Mouse (Mus musculus): ENCODE measurements around the gene Aff1. TPM values are rescaled to one million over a fixed set of nuclear protein-coding genes. Genes with fewer than 3 reads are reported as not detected.

Gene Aff1
- polyA plus RNA-seq, 1 experiment from 2014 or later: 6.7 TPM

- H3K4me3 ChIP-seq: no peak overlapping the region
- peaks cover 9% of the 10 kb centered on the region for H3K4me1 ChIP-seq
- WGBS: 72% methylated on average over 5 of the region's 5 CpGs
- ATAC-seq (ENCODE audit: borderline replicate concordance, extremely low read depth, low FRiP score, low TSS enrichment): no peak
- H3K36me3 ChIP-seq: no peaks in the 10 kb centered on the region
- H3K27me3 ChIP-seq: peaks cover 15% of the 10 kb centered on the region
- no peak overlapping the region for H3K9ac ChIP-seq
- H3K4me2 ChIP-seq: no peak overlapping the region
- H3K9me3 ChIP-seq: no peaks in the 10 kb centered on the region
- H3K27ac ChIP-seq: no peak overlapping the region
Measured at GRCm38 (mm10) chr5:103697875-103698491, 5.8 kb downstream of the Aff1 start.

- Histone ChIP-seq H3K4me1 (peaks cover 3% of the 10 kb centered on the region; the same call in 1 of the 2 replicates), H3K4me2 (no peak overlapping the region), H3K27me3 (peaks cover 9% of the 10 kb centered on the region), H3K9me3 (no peaks in the 10 kb centered on the region), H3K36me3 (no peaks in the 10 kb centered on the region), H3K9ac (no peak overlapping the region), H3K4me3 (no peak overlapping the region), H3K27ac (no peak overlapping the region)
- no peak for ATAC-seq (ENCODE audit: borderline replicate concordance, extremely low read depth, low FRiP score, low TSS enrichment)
- WGBS: 82% methylated on average over 4 of the region's 4 CpGs
Measured at GRCm38 (mm10) chr5:103698577-103698976, 6.4 kb downstream of the Aff1 start.

GRCm38 (mm10) chr5:103699537-103699936 lies 7.4 kb downstream of the Aff1 start:
- 51% methylated on average over 4 of the region's 4 CpGs for WGBS
- no peaks in the 10 kb centered on the region for H3K4me1 ChIP-seq
- no peak overlapping the region for H3K4me2 ChIP-seq
- no peak for ATAC-seq (ENCODE audit: borderline replicate concordance, extremely low read depth, low FRiP score, low TSS enrichment)
- no peaks in the 10 kb centered on the region for H3K9me3 ChIP-seq
- no peak overlapping the region for H3K4me3 ChIP-seq
- no peak overlapping the region for H3K9ac ChIP-seq
- no peaks in the 10 kb centered on the region for H3K27me3 ChIP-seq
- no peak overlapping the region for H3K27ac ChIP-seq
- H3K36me3 ChIP-seq: no peaks in the 10 kb centered on the region

GRCm38 (mm10) chr5:103700661-103701060 lies 8.5 kb downstream of the Aff1 start:
- Histone ChIP-seq H3K4me3 (no peak overlapping the region), H3K9ac (no peak overlapping the region), H3K36me3 (no peaks in the 10 kb centered on the region), H3K4me2 (no peak overlapping the region), H3K27ac (no peak overlapping the region), H3K27me3 (no peaks in the 10 kb centered on the region), H3K4me1 (no peaks in the 10 kb centered on the region), H3K9me3 (no peaks in the 10 kb centered on the region)
- 84% methylated on average over 2 of the region's 2 CpGs for WGBS
- ATAC-seq (ENCODE audit: borderline replicate concordance, extremely low read depth, low FRiP score, low TSS enrichment): no peak

GRCm38 (mm10) chr5:103701466-103701865 lies 9.3 kb downstream of the Aff1 start:
- Histone ChIP-seq H3K4me2 (no peak overlapping the region), H3K9me3 (no peaks in the 10 kb centered on the region), H3K36me3 (no peaks in the 10 kb centered on the region), H3K27me3 (no peaks in the 10 kb centered on the region), H3K27ac (no peak overlapping the region), H3K9ac (no peak overlapping the region), H3K4me1 (no peaks in the 10 kb centered on the region), H3K4me3 (no peak overlapping the region)
- WGBS: 60% methylated on average over 3 of the region's 3 CpGs
- ATAC-seq (ENCODE audit: borderline replicate concordance, extremely low read depth, low FRiP score, low TSS enrichment): no peak

- no peak for ATAC-seq (ENCODE audit: borderline replicate concordance, extremely low read depth, low FRiP score, low TSS enrichment)
- no peaks in the 10 kb centered on the region for H3K27me3 ChIP-seq
- no peak overlapping the region for H3K27ac ChIP-seq
- H3K4me3 ChIP-seq: no peak overlapping the region
- no peaks in the 10 kb centered on the region for H3K4me1 ChIP-seq
- no peak overlapping the region for H3K9ac ChIP-seq
- H3K36me3 ChIP-seq: no peaks in the 10 kb centered on the region
- 73% methylated on average over 6 of the region's 6 CpGs for WGBS
- no peaks in the 10 kb centered on the region for H3K9me3 ChIP-seq
- H3K4me2 ChIP-seq: no peak overlapping the region
Measured at GRCm38 (mm10) chr5:103702527-103702926, 10.4 kb downstream of the Aff1 start.

- H3K27ac ChIP-seq: no peak overlapping the region
- no peaks in the 10 kb centered on the region for H3K4me1 ChIP-seq
- no peaks in the 10 kb centered on the region for H3K9me3 ChIP-seq
- H3K4me2 ChIP-seq: no peak overlapping the region
- H3K9ac ChIP-seq: no peak overlapping the region
- no peaks in the 10 kb centered on the region for H3K36me3 ChIP-seq
- H3K4me3 ChIP-seq: no peak overlapping the region
- 94% methylated on average over 4 of the region's 4 CpGs for WGBS
- H3K27me3 ChIP-seq: no peaks in the 10 kb centered on the region
- ATAC-seq (ENCODE audit: borderline replicate concordance, extremely low read depth, low FRiP score, low TSS enrichment): no peak
Measured at GRCm38 (mm10) chr5:103705331-103705730, 13.2 kb downstream of the Aff1 start.

- no peak overlapping the region for H3K4me3 ChIP-seq
- H3K4me1 ChIP-seq: no peaks in the 10 kb centered on the region
Measured at GRCm38 (mm10) chr5:103705874-103706273, 13.7 kb downstream of the Aff1 start.

GRCm38 (mm10) chr5:103709044-103709443 lies 16.9 kb downstream of the Aff1 start:
- Histone ChIP-seq H3K9ac (no peak overlapping the region), H3K36me3 (no peaks in the 10 kb centered on the region), H3K9me3 (no peaks in the 10 kb centered on the region), H3K4me2 (no peak overlapping the region), H3K4me3 (no peak overlapping the region), H3K27ac (no peak overlapping the region), H3K4me1 (no peaks in the 10 kb centered on the region), H3K27me3 (no peaks in the 10 kb centered on the region)
- 89% methylated on average over 3 of the region's 3 CpGs for WGBS
- no peak for ATAC-seq (ENCODE audit: borderline replicate concordance, extremely low read depth, low FRiP score, low TSS enrichment)

More at GRCm38 (mm10) chr5:103705874-103706273, 13.7 kb downstream of the Aff1 start:
- no peak overlapping the region for H3K9ac ChIP-seq
- H3K27me3 ChIP-seq: no peaks in the 10 kb centered on the region
- 83% methylated on average over 1 of the region's 1 CpGs for WGBS
- no peaks in the 10 kb centered on the region for H3K9me3 ChIP-seq
- H3K4me2 ChIP-seq: no peak overlapping the region
- ATAC-seq (ENCODE audit: borderline replicate concordance, extremely low read depth, low FRiP score, low TSS enrichment): no peak
- no peak overlapping the region for H3K27ac ChIP-seq
- H3K36me3 ChIP-seq: no peaks in the 10 kb centered on the region

- H3K4me1 ChIP-seq: no peaks in the 10 kb centered on the region
- no peak for ATAC-seq (ENCODE audit: borderline replicate concordance, extremely low read depth, low FRiP score, low TSS enrichment)
- H3K4me3 ChIP-seq: no peak overlapping the region
- no peaks in the 10 kb centered on the region for H3K27me3 ChIP-seq
- H3K9ac ChIP-seq: no peak overlapping the region
- no peak overlapping the region for H3K27ac ChIP-seq
- H3K36me3 ChIP-seq: no peaks in the 10 kb centered on the region
- no peaks in the 10 kb centered on the region for H3K9me3 ChIP-seq
- H3K4me2 ChIP-seq: no peak overlapping the region
- 46% methylated on average over 2 of the region's 2 CpGs for WGBS
Measured at GRCm38 (mm10) chr5:103711886-103712285, 19.7 kb downstream of the Aff1 start.

GRCm38 (mm10) chr5:103713422-103713821 lies 21.2 kb downstream of the Aff1 start:
- no peaks in the 10 kb centered on the region for H3K4me1 ChIP-seq
- ATAC-seq (ENCODE audit: borderline replicate concordance, extremely low read depth, low FRiP score, low TSS enrichment): no peak

GRCm38 (mm10) chr5:103714943-103715342 lies 22.8 kb downstream of the Aff1 start:
- Histone ChIP-seq H3K4me2 (no peak overlapping the region), H3K36me3 (no peaks in the 10 kb centered on the region), H3K9me3 (no peaks in the 10 kb centered on the region), H3K4me3 (no peak overlapping the region), H3K9ac (no peak overlapping the region), H3K27ac (no peak overlapping the region), H3K4me1 (no peaks in the 10 kb centered on the region), H3K27me3 (no peaks in the 10 kb centered on the region)
- no peak for ATAC-seq (ENCODE audit: borderline replicate concordance, extremely low read depth, low FRiP score, low TSS enrichment)
- 81% methylated on average over 6 of the region's 6 CpGs for WGBS

More at GRCm38 (mm10) chr5:103713422-103713821, 21.2 kb downstream of the Aff1 start:
- H3K9me3 ChIP-seq: no peaks in the 10 kb centered on the region
- 57% methylated on average over 2 of the region's 2 CpGs for WGBS
- H3K27me3 ChIP-seq: no peaks in the 10 kb centered on the region
- H3K36me3 ChIP-seq: no peaks in the 10 kb centered on the region
- no peak overlapping the region for H3K4me3 ChIP-seq
- no peak overlapping the region for H3K9ac ChIP-seq
- no peak overlapping the region for H3K4me2 ChIP-seq
- H3K27ac ChIP-seq: no peak overlapping the region
